In genomic region chr7:80849710-80850109, GRCm38 (mm10) we compare ENCODE assay signal across 8 mouse cellular contexts. TPM values are rescaled to one million over a fixed set of nuclear protein-coding genes. Genes with fewer than 3 reads are reported as not detected.
DNase-seq lines count a peak whose midpoint lies in the region; ATAC-seq and TF ChIP-seq lines count a peak whose summit lies in the region.

No protein-coding gene starts in this region.

- TF ChIP-seq CTCF in left cerebral cortex, adult 2 months (IDR thresholded peaks at IDR 0.05): peak; percentile 95

- intact Hi-C loops in left cerebral cortex, adult 2 months (cut with DNase I): loop anchor here (1.0 to 10.0 kb wide), 3 partner anchors 108 to 465 kb away; partner anchors contain the start of gene Fes
- intact Hi-C loops in left cerebral cortex, postnatal 25 days (cut with DNase I): loop anchor here (1.0 to 5.0 kb wide), 3 partner anchors 108 to 462 kb away; partner anchors contain the start of gene Fes

- no peak; the same call in 1 of the 2 replicates for ATAC-seq in heart, embryonic 14.5 days (ENCODE audit: insufficient number of reproducible peaks, insufficient read depth, low FRiP score, low read depth)
- peak; percentile 79 for ATAC-seq in monocyte, adult 5-6 weeks (replicated peaks; ENCODE audit: insufficient number of reproducible peaks, low FRiP score, low TSS enrichment, poor library complexity, severe bottlenecking)

- peak; percentile 22 to 37 for DNase-seq in left cerebral cortex, adult 2 months (ENCODE audit: extremely low spot score in 1 of 2, low spot score in 2 of 2)
- DNase-seq in left cerebral cortex, adult 11 months (ENCODE audit: low spot score): no peak
- peak; percentile 78 for DNase-seq in MN1 (ENCODE audit: low spot score)
- peak; percentile 80 for DNase-seq in embryo, embryonic 10 days (ENCODE audit: low spot score)
- peak; percentile 48 to 57 for DNase-seq in left cerebral cortex, postnatal 25 days (ENCODE audit: low spot score in 2 of 2)
- DNase-seq in urinary bladder, postnatal 4 days (ENCODE audit: low spot score in 2 of 2): no peak

- peak overlapping the region; percentile 18; the same call in 1 of the 2 replicates for H3K9ac ChIP-seq in heart, embryonic 14.5 days (ENCODE audit: low read length)

- H3K27ac ChIP-seq in left cerebral cortex, adult 2 months: no peak overlapping the region
- H3K27ac ChIP-seq in heart, embryonic 14.5 days (replicated peaks in 1 of 2; ENCODE audit: control insufficient read depth in 1 of 2, insufficient read depth in 1 of 2, low read depth in 2 of 2, low read length in 2 of 2): peak overlapping the region; percentile 43 to 44; a peak in 3 of 4 replicates

- peak overlapping the region; percentile 44 for H3K4me2 ChIP-seq in heart, embryonic 14.5 days (ENCODE audit: low read length)

- H3K4me1 ChIP-seq in heart, embryonic 14.5 days (ENCODE audit: control insufficient read depth in 2 of 2, insufficient read depth in 2 of 2, low read length in 2 of 2): peaks cover 2 to 7% of the 10 kb centered on the region in 2 experiments; a peak in 2 of 4 replicates

- H3K9me3 ChIP-seq in heart, embryonic 14.5 days (ENCODE audit: control insufficient read depth, low read length): no peaks in the 10 kb centered on the region

- no peak overlapping the region for H3K4me3 ChIP-seq in left cerebral cortex, adult 2 months
- H3K4me3 ChIP-seq in heart, embryonic 14.5 days (ENCODE audit: control insufficient read depth in 1 of 2, insufficient read depth in 1 of 2, low read depth in 1 of 2, low read length in 2 of 2): no peak overlapping the region

- 16% methylated on average over 4 of the region's 4 CpGs for WGBS in heart, embryonic 14.5 days

- no peaks in the 10 kb centered on the region for H3K36me3 ChIP-seq in heart, embryonic 14.5 days (ENCODE audit: control insufficient read depth, insufficient read depth, low read length)

- no peaks in the 10 kb centered on the region for H3K27me3 ChIP-seq in heart, embryonic 14.5 days (ENCODE audit: control insufficient read depth, insufficient read depth, low read length)

RNA-seq across cellular contexts. Expression of gene Zscan2, which starts 11.0 kb away (rescaled TPM):
- total RNA-seq in left cerebral cortex, adult 2 months (2021): 10 to 100 TPM; 15.9 to 16.5 TPM
- polyA plus RNA-seq in heart, embryonic 14.5 days (2014; fragmentation: Nextera tagmentation; extraction: Ambion mirVana): 1.6 and 1.8 TPM in 2 replicates
- total RNA-seq in left cerebral cortex, postnatal 25 days (2021): 10 to 100 TPM; 11.5 to 15.5 TPM
- 6.9 to 12.1 TPM (median 9.2 TPM) in 3 replicates for total RNA-seq in monocyte, adult 5-6 weeks (2017)

RNA-seq across cellular contexts. Expression of gene Iqgap1, which starts 23.9 kb away (rescaled TPM):
- total RNA-seq in left cerebral cortex, adult 2 months (2021): 10 to 100 TPM; 26.0 to 27.3 TPM
- polyA plus RNA-seq in heart, embryonic 14.5 days (2014; fragmentation: Nextera tagmentation; extraction: Ambion mirVana): 39.4 and 40.0 TPM in 2 replicates
- total RNA-seq in left cerebral cortex, postnatal 25 days (2021): 10 to 100 TPM; 20.3 to 22.0 TPM
- total RNA-seq in monocyte, adult 5-6 weeks (2017): 598 to 656 TPM (median 610 TPM) in 3 replicates

RNA-seq across cellular contexts. Expression of gene Wdr73, which starts 51.4 kb away (rescaled TPM):
- total RNA-seq in left cerebral cortex, adult 2 months (2021): 10 to 100 TPM; 23.3 to 25.6 TPM
- polyA plus RNA-seq in heart, embryonic 14.5 days (2014; fragmentation: Nextera tagmentation; extraction: Ambion mirVana): 16.0 and 16.1 TPM in 2 replicates
- 10 to 100 TPM; 25.3 to 25.4 TPM for total RNA-seq in left cerebral cortex, postnatal 25 days (2021)
- 6.9 to 25.2 TPM (median 10.8 TPM) in 3 replicates for total RNA-seq in monocyte, adult 5-6 weeks (2017)

RNA-seq across cellular contexts. Expression of gene Nmb, which starts 55.2 kb away (rescaled TPM):
- total RNA-seq in left cerebral cortex, adult 2 months (2021): 1 to 10 TPM; 4.5 to 6.7 TPM
- 4.6 and 5.3 TPM in 2 replicates for polyA plus RNA-seq in heart, embryonic 14.5 days (2014; fragmentation: Nextera tagmentation; extraction: Ambion mirVana)
- 1 to 10 TPM; 5.8 to 6.8 TPM for total RNA-seq in left cerebral cortex, postnatal 25 days (2021)
- 1.6 to 7.3 TPM (median 3.1 TPM) in 3 replicates for total RNA-seq in monocyte, adult 5-6 weeks (2017)

Comparison
In these comparisons a context has a peak if more than half of its experiments do, and no peak if none do; other contexts are left out.
1. DNase-seq: peak in left cerebral cortex, adult 2 months (2 of 2), MN1 (single experiment), embryo, embryonic 10 days (single experiment) and left cerebral cortex, postnatal 25 days (2 of 2); none in left cerebral cortex, adult 11 months (single experiment) and urinary bladder, postnatal 4 days (0 of 2).
2. RNA of gene Iqgap1, which starts 23.9 kb away (total RNA-seq): 598 to 656 TPM in monocyte, adult 5-6 weeks; 26.0 to 27.3 TPM in left cerebral cortex, adult 2 months and 20.3 to 22.0 TPM in left cerebral cortex, postnatal 25 days; every median in the first group is over 10 times any median in the second.